Mouse (Mus musculus) gonadal fat pad, adult 2 months (tissue): ENCODE measurements around the gene Baz2b. TPM values are rescaled to one million over a fixed set of nuclear protein-coding genes. Genes with fewer than 3 reads are reported as not detected.
A peak's percentile ranks its signal among the peaks of the same experiment; 100 is the strongest.

Source experiments
- DNase-seq: peaks from one replicate; pipeline ENCODE4 v3.0.0-alpha.2; 2012; ENCODE audit warnings: low read depth
- polyA plus RNA-seq: library from polyadenylated mRNA; depleted of rRNA; stranded (reverse); fragments of >200 nt; gene quantifications from 2 replicates; pipeline ENCODE4 v1.2.3, GENCODE M21; 2012

Gene Baz2b
- polyA plus RNA-seq, 1 experiment: 19.5 TPM

DNA sequence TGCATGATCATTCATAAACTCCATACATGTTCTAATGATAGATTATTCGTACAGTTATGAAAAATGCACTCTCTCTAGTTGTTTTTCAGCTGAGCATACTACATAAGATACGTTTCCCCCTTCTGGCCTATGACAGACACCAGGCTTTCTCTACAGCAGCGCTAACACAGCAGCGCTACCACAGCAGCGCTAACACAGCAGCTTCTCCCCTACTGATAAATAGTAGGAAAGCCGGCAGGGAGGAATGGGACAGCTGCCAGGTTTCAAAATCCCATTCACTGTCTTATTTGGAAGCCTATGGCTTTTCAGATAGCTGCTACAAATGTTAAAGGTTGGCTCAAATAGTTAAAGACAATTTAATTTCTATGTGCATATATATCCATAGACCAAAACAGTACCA, 251.1 kb downstream of the Baz2b start:
- no peak for DNase-seq

DNA sequence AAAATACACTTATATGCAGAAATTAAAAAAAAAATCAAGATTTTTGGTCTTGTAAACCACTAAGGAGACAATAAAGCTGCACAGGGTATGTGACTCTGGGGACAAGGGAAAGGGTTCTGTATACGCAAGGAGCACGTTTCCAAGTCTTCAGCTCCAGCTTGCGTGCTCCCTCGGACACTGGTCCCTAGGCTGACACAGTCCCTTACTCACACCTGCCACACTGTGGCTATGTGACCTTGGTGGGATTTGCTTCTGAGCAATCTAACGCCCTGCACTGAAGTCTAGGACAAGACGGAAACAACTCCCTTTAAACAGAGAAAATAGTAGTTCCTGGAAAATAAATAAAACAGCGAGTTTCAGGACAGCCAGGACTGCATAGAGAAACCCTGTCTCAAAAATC, 253.7 kb downstream of the Baz2b start:
- DNase-seq: no peak

DNA sequence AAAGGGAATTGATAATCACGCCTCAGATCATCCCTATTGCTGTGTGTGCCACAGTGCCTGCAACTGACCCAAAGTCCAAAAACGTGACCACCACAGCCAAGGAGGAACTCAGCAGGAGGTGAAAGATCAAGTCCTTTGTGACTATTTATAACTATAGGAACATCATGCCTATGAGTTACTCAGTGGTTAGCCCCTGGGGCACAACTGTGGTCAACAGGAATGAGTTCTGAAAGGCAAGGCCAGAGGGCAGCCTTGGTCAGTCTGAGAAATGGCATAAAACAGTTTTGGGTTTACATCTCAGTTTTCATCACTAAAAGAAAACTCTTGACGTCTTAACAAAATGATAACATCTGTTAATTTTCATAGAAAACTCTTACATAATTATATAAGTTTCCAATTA, 254.8 kb downstream of the Baz2b start:
- no peak for DNase-seq

DNA sequence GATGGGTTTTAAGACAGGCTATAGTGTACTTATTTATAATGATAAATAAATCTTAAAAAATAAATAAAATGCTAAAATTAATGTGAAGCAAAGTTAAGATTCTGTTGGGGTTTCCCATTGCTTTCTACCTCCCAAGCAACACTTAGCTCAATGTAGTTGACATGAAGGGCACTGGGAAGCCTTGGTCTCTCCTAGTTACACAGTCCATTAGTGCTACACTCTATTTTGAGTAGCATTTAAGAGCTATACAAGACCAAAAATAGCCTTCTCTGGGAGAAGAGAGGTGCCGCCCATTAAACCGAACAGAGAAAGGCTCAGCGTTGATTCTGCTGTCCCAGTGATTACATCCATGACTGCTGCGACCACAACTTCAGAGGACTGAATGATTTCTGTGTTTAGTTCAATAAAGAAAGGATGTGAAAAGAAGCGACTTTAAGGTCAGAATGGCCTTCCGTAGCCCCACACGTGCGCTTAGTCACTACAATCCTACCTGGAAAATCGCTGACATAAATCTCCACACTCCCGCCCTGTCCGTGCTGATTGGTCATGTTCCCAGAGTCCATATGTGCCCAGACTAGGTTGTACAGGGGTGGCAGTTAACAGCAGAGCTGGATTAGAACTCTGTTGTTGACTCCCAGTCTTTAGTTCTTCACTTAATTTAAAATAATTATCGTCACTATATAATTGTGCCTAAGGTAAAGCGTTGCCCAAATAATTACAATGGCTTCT, 257.2 kb downstream of the Baz2b start:
- DNase-seq: no peak

DNA sequence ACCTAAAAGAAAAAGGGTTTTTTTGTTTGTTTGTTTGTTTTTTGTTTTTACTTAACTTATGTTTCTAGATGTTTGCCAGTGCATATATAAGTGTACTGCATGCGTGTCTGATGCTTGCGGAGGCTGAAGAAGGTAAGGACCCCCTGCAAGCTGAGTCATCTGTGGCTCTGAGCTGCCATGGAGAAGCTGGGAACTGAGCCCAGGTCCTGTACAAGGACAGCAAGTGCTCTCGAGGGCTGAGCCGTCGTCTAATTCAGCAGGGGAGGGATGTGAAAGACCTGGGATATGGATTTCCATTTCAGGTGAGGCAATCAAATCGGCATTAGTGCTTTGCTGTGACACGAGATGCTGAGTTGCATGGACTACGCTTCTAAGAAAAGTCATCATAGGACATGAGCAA, 257.9 kb downstream of the Baz2b start:
- DNase-seq: no peak

DNA sequence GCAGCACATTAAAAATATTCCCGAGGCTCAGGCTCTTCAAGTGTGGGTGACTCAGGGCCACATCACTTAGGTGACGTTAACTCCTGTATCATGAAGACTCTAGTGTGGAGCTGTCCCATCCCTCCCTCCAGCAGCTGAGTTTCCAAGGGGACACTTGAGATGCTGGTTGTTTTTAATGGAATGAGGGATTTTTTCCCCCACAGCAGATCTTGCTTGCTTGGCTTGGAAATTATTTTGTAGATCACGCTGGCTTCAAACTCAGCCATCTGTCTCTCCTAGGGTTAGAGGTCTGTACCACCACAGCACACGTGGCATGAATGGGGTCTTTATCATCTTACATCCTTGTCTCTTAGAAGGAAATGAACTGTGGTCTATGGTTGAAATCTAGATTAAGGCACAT, 258.5 kb downstream of the Baz2b start:
- DNase-seq: no peak

DNA sequence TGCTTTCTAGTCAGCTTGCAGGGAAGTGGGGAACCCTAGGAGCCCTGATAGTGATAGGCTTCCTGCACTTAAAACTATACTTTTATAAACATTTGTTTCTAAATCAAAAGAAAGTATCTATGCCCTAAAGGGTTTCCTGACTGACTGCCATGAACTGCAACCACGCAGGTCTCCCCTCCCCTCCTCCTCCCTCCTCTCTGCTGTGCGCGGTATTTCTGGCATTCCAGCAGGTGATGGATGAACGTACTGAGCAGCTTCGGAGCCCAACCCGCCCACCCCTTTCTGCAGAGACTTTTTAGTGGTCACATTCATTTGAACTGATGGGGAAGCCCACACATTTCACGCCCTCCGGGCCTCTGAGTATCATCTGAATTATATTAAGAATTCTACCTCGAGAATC, 273.3 kb downstream of the Baz2b start:
- no peak for DNase-seq

DNA sequence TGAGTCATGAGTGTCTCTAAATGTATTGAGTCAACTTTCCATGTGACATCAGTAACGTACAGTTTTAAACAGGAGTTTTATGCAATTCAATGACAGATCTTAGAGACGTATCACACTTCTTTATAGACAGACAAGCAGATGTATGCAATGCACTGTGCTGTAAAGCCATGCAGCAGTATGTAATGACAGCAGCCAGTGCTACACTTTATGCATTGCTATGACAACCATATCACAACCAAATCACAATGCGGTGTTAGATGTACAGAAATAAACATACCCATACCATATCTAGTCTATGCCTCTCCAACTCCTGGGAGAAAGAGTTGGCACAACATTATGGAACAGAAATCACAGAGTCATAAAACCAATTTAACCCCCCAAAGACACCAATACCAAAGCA, 276.5 kb downstream of the Baz2b start:
- no peak for DNase-seq

DNA sequence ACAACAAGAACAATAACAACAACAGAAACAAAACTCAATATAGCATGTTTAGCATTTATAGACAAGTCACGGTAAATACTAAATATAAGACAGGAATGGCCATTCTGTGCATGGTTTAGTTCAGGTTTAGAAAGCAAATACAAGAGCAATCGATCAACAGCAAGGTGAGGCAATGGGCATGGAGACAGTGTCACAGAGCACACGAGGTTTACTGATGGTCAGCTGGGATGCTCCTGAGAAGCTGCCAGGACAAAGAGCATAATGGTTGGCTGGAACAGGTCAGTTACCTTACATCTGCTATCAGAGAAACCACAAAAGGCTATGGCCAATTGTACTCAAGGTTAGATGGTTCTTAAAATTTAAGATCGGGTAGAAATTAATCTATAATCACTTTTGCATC, 277.4 kb downstream of the Baz2b start:
- DNase-seq: no peak

DNA sequence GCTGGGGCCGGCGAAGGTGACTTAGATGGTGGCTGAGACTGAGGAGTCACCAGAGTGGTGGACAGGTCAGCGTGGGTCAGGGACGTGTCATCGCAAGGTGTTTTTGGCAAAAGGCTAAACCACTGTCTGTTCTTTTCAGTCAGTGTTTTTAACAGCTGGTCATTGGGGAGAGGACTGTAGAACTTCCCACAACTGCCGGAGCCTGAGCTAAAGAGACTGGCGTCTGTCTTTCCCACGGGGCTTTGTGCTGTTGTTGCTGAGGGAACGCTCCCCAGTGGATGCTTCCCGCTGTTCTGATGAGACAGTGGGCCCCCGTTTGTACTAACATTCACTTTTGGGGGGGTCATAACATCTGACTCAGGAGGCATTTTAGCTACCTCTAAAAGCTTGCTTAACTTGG, 296.0 kb downstream of the Baz2b start:
- DNase-seq: no peak

DNA sequence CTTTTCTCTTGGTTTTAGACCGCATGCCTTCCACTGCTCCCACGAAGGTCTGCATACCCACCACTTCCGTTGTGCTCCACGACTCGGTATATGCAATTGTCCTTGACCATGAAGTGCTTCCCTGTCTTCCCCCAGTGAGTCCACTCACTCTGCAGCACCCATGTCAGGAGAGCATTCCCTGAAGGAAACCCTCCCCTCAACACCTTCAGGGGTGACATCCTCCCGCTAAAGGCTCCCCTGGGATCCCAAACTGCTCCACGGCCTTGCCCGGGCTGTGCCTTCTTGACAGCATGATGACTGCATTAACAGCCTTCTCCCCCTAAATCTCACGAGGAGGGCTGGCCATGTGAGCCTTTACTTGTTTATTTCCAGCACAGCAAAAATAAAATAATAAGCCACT, 301.6 kb downstream of the Baz2b start:
- DNase-seq: no peak

DNA sequence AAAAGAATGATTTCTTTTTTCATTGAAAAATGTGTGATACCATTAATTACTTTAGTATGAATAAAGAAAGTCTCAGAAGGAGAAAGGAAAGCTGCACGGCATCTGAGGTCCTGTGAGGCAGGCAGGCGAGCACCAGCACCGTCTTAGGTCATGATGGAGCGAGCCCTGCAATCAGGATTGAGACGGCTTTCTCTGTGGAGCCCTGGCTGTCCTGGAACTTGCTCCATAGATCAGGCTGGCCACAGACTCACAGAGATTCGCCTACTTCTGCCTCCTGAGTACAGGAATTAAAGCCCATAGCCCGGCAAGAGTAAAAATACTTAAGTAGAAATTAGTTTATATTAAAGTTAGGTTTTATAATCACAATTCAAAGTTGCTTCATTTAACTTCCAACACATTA, 305.6 kb downstream of the Baz2b start:
- no peak for DNase-seq

DNA sequence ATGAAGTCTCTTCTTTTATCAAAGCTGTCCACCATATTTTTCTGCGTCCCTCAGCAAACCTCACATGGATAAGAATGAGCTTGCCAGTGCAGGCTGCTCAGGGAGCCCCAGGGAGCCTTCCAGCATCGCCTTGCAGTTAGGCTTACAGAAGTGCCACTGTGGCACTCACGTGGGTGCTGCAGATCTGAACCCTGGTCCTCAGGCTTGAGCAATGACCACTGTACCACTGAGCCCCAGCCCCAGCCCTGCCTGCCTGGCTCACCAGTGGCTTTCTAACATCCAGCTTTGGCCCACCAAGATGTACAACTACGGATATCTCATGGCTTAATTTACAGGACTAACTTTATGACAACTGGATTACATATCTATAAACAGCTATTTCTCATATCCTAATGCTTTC, 311.0 kb downstream of the Baz2b start:
- no peak for DNase-seq

DNA sequence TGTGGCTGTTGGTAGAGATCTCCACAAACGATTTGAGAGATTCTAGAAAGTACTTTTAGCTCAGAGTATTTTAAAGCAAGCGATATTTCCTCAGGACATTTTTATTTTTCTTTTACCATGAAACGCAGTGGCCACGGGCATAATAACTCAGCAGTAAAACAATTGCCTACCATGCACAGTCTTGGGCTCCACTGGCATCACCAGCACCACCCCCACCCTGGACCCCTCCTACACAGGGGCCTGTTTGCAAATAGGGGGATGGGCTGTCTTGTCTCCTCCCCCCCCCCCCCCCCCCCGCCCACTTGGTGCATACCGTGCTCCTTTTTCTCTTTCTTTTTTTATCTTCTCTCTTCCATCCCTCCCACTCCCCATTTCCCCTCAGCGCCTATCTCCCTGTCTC, 311.5 kb downstream of the Baz2b start:
- DNase-seq: no peak

DNA sequence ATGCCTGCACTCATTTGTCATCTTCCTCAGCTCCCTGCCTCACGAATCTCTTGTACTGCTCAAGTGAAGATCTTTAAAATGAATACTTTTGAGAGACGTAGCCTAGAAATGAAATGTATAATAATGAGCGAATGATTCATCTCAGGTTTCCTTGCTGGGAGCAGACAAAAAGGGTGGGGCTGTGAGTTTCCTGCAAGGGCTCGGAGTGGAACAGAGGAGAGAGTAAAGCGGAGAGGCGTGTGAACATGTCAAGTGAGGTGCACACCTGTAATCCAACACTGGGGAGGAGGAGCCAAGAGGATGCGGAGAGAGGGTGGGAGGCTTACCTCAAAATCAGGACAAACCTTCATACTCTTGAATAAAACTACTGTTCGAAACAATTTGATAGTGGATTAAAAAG, 312.8 kb downstream of the Baz2b start:
- DNase-seq: no peak

DNA sequence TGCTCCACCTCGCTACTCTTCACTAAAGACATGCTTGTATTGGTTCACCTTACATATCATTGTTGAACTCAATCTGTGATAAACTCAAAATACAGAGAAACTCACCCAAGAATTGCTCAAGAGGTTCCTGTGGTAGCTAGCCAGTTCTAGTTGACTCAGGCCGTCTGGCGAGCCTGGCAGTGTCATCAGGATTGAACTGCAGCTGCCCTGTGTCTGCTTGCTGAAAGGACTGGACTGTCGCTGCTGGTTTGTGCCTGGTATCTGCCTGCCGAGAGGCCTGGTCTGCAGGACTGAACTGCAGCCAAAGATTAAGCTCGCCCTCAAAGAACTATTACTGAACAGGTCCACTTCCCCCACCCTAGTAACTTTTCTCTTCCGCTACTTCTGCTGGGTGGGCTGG, 313.2 kb downstream of the Baz2b start:
- DNase-seq: no peak

DNA sequence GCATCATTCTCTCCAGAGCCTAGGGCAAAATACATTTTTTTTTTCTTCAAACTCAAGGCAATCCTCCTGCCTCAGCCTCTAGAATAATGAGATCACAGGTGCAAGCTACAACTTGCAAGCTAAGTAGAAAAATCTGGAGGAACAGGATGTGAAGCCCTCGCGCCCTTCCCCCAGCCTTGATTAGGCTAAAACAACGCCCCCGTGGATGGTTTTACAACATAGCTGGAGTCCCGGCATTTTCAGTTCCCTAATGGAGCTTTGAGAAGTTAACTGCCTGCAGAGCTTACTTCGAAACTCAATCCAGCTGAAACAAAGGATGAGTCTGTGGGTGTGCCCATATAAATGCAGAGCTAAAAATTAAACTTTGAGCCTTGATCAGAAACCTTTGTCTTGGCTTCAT, 319.9 kb downstream of the Baz2b start:
- DNase-seq: no peak

DNA sequence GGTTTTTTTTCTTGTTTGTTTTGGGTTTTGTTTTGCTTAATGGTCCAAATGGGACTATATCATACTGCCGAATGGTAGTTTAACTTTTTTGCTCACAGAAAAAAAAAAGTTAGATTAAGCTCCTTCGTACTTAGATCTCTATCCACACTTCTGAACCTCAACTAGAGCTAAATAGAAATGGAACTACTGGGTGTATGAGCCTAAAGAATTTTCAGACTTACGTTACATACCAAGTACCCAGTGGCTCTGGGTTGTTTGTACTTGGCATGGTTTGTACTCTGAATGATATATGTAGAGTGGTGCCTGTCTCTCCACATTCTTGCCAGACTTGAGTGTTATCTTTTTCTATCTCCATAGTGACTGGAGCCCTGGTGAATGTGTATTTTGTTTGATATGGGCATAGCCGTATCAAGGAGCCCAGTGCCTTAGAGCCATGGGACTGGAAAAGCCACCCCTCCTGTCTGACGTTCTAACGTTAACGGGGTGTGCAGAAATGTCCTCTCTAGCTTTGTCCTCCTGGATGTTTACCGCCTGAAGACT, 326.8 kb downstream of the Baz2b start:
- no peak for DNase-seq

DNA sequence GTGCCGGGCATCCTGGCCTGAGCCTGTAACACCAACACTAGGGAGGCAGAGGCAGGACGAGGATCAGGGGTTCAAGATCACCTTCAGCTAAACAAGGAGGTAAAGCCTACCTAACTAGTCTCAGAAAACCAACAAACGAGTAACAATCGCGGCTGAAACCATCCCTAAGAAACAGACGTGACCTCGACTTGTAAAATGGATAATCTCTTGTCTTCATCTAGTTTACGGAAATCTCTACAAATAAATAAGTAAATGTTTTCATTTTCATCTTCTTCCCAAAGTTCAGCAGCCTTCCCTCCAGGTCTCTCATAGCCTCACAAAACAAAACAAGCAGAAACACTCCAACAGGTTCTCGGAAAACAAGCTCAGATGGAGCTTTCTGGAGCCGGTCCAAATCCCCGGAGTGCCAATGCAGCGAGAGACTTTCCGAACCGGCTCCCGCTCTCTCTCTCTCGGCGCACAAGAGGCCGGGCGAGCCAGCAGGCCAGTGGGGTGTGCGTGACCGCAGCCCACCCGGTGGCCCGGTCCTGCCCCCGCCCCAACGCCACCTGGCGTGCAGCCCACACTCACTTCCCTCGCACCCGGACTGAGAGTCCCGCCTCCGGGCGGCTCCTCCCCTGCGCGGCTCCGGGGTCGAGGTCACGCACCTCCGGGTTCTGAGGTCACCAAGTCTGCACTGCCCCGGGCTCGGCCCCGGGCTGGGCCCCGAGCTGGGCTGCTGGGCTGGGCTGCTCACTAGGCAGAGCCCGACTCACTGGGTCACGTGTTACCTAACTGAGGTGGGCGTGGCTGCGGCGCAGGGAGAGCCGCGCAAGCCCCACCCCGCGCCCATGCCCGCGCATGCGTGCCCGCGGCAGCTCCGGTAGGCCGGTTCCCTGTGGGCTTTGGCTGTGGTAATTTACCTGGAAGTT, 327.6 kb downstream of the Baz2b start, which contains the start of gene Wdsub1:
Gene Wdsub1 (minus strand): TSS at position 761 of the 911 bp plus-strand sequence.
- peak; percentile 27 for DNase-seq

DNA sequence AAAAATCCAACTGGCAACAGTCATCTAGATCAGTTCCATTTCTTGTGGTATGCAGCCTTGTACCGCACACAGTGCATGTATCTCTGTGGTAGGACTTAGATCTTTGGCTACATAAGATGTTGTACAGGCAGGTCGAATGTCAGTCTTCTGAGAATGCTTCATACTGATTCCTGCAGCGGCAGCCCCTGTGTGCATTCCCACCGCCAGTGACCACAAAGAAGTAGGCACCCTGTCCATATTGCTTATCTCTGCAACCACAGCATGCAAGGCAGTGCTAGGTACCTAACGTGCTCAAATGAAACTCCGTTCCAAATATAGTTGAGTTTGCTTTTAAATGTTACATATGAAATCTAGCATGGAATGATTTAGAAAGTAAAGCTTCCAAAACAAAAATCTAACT, 328.2 kb downstream of the Baz2b start:
- no peak for DNase-seq

DNA sequence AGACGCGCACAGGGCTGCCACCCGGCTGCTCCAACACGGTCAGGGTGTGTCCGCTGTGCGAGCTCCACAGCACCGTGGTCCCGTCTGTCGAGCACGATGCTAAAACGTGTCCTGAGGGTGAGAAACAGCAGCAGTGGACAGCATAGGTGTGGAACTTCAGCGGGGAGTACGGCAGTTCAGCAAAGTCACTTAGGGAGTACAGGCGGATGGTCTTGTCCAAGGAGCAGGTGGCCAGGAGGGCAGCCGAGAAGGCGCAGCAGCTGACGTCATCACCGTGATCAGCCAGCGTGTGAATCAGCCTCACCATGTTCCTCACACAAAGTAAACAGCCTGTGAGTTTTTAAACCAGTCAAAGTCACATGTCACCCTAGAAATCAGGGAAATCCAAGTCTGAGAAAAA, 331.4 kb downstream of the Baz2b start:
- no peak for DNase-seq

DNA sequence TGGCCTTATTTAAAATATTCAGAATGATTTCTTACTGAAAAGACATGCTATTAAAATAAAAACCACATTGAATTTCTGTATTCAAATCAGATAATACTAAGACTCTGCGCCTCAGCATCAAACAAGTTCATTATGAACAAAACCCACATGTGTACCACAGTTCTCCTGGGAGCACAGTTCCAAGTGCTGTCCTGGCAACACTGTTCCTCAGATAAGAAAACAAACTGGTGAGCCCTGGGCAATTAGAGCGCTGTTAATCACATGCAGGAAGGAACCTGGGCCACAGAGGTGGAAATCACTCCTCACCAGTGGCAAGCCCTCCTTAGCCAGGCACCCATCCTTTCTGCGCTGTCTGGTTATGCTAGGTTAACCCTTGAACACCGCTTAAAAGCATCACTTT, 332.3 kb downstream of the Baz2b start:
- no peak for DNase-seq

DNA sequence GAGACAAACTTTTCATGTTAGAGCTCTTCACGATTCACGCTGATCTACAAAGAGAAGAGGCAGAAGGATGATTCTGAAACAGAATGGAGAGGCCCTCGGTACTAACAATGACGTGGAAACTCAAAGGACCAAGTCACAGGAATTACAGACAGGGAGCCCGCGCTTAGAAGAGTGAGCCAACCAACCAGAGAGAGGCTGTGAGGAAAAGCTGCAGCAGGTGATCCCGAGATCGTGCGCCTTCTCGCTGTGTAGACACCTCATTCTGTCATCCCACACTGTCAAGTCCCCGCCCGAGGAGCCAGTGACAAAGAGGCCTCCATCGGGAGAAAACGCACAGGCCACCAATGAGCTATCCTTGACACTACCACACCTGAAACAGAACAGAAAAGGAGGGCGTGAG, 333.2 kb downstream of the Baz2b start:
- DNase-seq: no peak
